Mouse (Mus musculus) forebrain, embryonic 13.5 days (tissue): ENCODE measurements around the gene Dennd1b. TPM values are rescaled to one million over a fixed set of nuclear protein-coding genes. Genes with fewer than 3 reads are reported as not detected.

Source experiments
- ATAC-seq: fragments of 200-750 bp; cut with Nextera tagmentation; 2 replicates; pipeline ENCODE4 v1.8.0; 2017
- H3K27ac ChIP-seq: fragments of 300-500 bp; sonication (generic); 2 replicates; pipeline ENCODE4 v1.5.1; 2015; ENCODE audit warnings: inconsistent platforms, mild to moderate bottlenecking, moderate library complexity
- H3K27me3 ChIP-seq: fragments of 300-500 bp; sonication (generic); 2 replicates; pipeline ENCODE4 v1.6.1; 2015; ENCODE audit warnings: mild to moderate bottlenecking, inconsistent platforms
- H3K36me3 ChIP-seq: fragments of 300-500 bp; sonication (generic); 2 replicates; pipeline ENCODE4 v1.6.1; 2015; ENCODE audit warnings: mild to moderate bottlenecking, inconsistent platforms; ENCODE audit not compliant: poor library complexity, severe bottlenecking
- H3K4me1 ChIP-seq: fragments of 300-500 bp; sonication (generic); 2 replicates; pipeline ENCODE4 v1.6.1; 2015; ENCODE audit warnings: inconsistent platforms
- H3K4me2 ChIP-seq: fragments of 300-500 bp; sonication (generic); 2 replicates; pipeline ENCODE4 v1.6.1; 2015; ENCODE audit warnings: inconsistent platforms, mild to moderate bottlenecking, moderate library complexity
- H3K4me3 ChIP-seq: fragments of 300-500 bp; sonication (generic); 2 replicates; pipeline ENCODE4 v1.5.1; 2015; ENCODE audit warnings: mild to moderate bottlenecking, inconsistent platforms
- H3K9ac ChIP-seq: fragments of 300-500 bp; sonication (generic); 2 replicates; pipeline ENCODE4 v1.6.1; 2015; ENCODE audit warnings: mild to moderate bottlenecking, inconsistent platforms
- H3K9me3 ChIP-seq: fragments of 300-500 bp; sonication (generic); replicated peaks from 2 replicates; pipeline ENCODE4 v1.6.1; 2016; ENCODE audit warnings: inconsistent platforms
- WGBS: fragments of 180-500 bp; shearing (Covaris S2); methylation state at CpG from one replicate; pipeline ENCODE4 v1.1.7; 2015; 5-methylcytosine and 5-hydroxymethylcytosine counted together
- polyA plus RNA-seq: library from polyadenylated mRNA; unstranded; fragments of >200 nt; fragmentation: Nextera tagmentation; extraction: Ambion mirVana; gene quantifications from 2 replicates; pipeline ENCODE4 v1.2.1, GENCODE M21; 2015

The Dennd1b gene
- polyA plus RNA-seq, 1 experiment from 2014 or later, result 10.4 TPM

- Histone ChIP-seq H3K27me3 (no peaks in the 10 kb centered on the region), H3K9me3 (no peaks in the 10 kb centered on the region), H3K4me2 (no peak overlapping the region), H3K36me3 (no peaks in the 10 kb centered on the region), H3K4me3 (no peak overlapping the region), H3K4me1 (peaks cover 8% of the 10 kb centered on the region), H3K27ac (no peak overlapping the region), H3K9ac (no peak overlapping the region)
- WGBS, result 94% methylated on average over 1 of the region's 1 CpGs
- no peak for ATAC-seq
Measured at GRCm38 (mm10) chr1:139036302-139036701, 73.1 kb downstream of the Dennd1b start.

DNA sequence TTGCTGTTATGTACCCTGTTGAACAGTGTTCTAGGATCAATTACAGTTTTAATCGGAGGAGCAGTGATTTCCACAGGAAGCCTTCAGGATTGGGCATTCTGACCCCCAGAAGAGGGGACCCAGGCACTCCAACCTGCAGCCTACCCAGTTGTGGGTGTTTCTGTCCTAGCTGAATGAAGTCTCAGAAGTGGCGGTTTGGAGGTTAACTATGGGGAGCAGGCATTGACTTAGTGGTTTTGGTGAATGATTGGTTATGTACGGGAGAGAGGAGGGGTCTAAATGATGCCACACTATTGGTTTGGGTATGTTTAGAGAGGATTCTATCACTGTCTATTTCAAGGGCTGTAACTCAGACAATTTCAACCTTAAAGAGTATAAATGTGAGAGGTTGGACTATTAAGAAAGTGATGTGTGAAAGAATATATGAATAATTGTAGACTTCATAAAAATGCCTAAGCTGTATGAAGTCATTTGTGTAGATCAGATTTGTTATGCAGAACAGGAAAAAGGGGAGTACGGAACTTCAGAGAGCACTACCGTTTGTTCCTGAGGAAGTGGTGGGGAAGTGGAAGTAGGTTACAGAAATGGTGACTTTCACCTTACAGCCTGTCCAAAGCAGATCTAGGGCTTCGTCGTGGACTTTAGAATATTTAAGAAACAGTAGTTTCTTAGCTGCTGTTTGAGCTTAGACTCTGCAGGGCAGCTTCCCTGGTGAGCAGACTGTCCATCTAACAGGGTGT, 73.7 kb downstream of the Dennd1b start:
- WGBS, result 57% methylated on average over 7 of the region's 7 CpGs
- Histone ChIP-seq H3K4me3 (no peak overlapping the region), H3K4me1 (peaks cover 8% of the 10 kb centered on the region), H3K27me3 (no peaks in the 10 kb centered on the region), H3K36me3 (no peaks in the 10 kb centered on the region), H3K9ac (no peak overlapping the region), H3K9me3 (no peaks in the 10 kb centered on the region), H3K27ac (no peak overlapping the region), H3K4me2 (no peak overlapping the region)
- ATAC-seq, result no peak

- H3K36me3 ChIP-seq, result no peaks in the 10 kb centered on the region
- no peaks in the 10 kb centered on the region for H3K27me3 ChIP-seq
- H3K4me2 ChIP-seq, result no peak overlapping the region
- peaks cover 8% of the 10 kb centered on the region for H3K4me1 ChIP-seq
- peak; percentile 83 for ATAC-seq
- no peaks in the 10 kb centered on the region for H3K9me3 ChIP-seq
- no peak overlapping the region for H3K4me3 ChIP-seq
- H3K9ac ChIP-seq, result no peak overlapping the region
- H3K27ac ChIP-seq, result peak overlapping the region; percentile 40; the same call in 1 of the 2 replicates
- 13% methylated on average over 4 of the region's 4 CpGs for WGBS
Measured at GRCm38 (mm10) chr1:139038074-139038473, 74.8 kb downstream of the Dennd1b start.

DNA sequence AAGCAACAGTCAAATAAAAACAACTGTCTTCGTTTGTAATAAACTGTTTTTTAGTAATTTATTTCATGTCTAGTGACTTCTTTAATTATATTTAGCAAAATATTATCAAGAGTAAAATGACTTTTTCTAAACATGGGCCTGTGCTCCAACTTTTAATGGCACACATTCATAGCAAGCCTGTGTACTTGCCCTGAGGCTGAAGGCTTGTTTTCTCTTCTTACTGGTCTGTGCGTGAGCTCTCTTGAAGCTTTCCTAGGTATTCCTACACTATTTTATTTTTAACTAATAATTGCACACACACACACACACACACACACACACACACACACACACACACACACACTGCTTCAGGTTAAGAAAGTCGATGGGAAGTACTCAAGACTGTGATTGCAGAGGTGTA, 75.4 kb downstream of the Dennd1b start:
- H3K27me3 ChIP-seq, result no peaks in the 10 kb centered on the region
- H3K9ac ChIP-seq, result no peak overlapping the region
- no peaks in the 10 kb centered on the region for H3K36me3 ChIP-seq
- no peaks in the 10 kb centered on the region for H3K9me3 ChIP-seq
- no peak overlapping the region for H3K4me2 ChIP-seq
- H3K4me3 ChIP-seq, result no peak overlapping the region
- 52% methylated on average over 3 of the region's 3 CpGs for WGBS
- peaks cover 8% of the 10 kb centered on the region for H3K4me1 ChIP-seq
- no peak for ATAC-seq
- no peak overlapping the region for H3K27ac ChIP-seq

- Histone ChIP-seq H3K27me3 (no peaks in the 10 kb centered on the region), H3K4me1 (peaks cover 8% of the 10 kb centered on the region), H3K4me2 (no peak overlapping the region), H3K9ac (no peak overlapping the region), H3K36me3 (no peaks in the 10 kb centered on the region), H3K27ac (peak overlapping the region; percentile 25; the same call in 1 of the 2 replicates), H3K4me3 (no peak overlapping the region), H3K9me3 (no peaks in the 10 kb centered on the region)
- peak; percentile 81 for ATAC-seq
- 31% methylated on average over 7 of the region's 7 CpGs for WGBS
Measured at GRCm38 (mm10) chr1:139039529-139040230, 76.4 kb downstream of the Dennd1b start.

- 58% methylated on average over 6 of the region's 6 CpGs for WGBS
- H3K4me1 ChIP-seq, result peaks cover 11% of the 10 kb centered on the region
- no peaks in the 10 kb centered on the region for H3K9me3 ChIP-seq
- H3K36me3 ChIP-seq, result no peaks in the 10 kb centered on the region
- no peak overlapping the region for H3K4me3 ChIP-seq
- no peak overlapping the region for H3K4me2 ChIP-seq
- no peak for ATAC-seq
- H3K9ac ChIP-seq, result no peak overlapping the region
- H3K27ac ChIP-seq, result no peak overlapping the region
- H3K27me3 ChIP-seq, result no peaks in the 10 kb centered on the region
Measured at GRCm38 (mm10) chr1:139049075-139049474, 85.8 kb downstream of the Dennd1b start.

DNA sequence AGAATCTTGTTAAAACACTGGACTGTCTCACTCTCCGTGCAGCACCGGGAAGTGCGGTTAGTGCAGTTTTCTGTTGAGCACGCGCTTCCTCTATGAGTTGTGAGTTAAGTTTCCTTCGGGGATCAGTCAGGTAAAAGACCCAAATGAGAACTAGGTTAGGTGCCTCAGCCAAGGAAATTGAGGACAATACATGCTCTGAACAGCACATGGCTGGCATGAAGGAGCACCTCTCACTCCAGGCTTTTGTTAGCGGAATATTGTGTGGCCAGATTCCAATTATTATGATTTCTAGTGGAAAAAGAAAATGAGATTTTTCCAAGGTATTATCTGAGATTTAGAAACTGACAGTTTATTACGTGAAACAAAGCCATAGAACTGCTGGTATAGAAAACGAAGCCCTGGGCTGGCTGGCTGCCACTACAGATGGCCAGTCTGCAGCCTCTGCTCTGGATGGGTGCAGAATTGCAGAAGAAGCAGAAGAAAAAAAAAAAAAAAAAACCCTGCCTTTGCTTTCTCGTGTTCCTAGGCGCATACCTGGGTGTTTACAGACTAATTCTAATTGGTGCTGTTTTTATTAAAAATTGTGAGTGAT, 86.7 kb downstream of the Dennd1b start:
- peak; percentile 70; the same call in 1 of the 2 replicates for ATAC-seq
- Histone ChIP-seq H3K4me1 (peaks cover 11% of the 10 kb centered on the region), H3K4me2 (0 out of 2 replicates have a peak overlapping the region, but pooled peaks have one; percentile 18), H3K4me3 (no peak overlapping the region), H3K9ac (0 out of 2 replicates have a peak overlapping the region, but pooled peaks have one; percentile 27), H3K36me3 (no peaks in the 10 kb centered on the region; the same call in 1 of the 2 replicates), H3K27ac (no peak overlapping the region; the same call in 1 of the 2 replicates), H3K9me3 (no peaks in the 10 kb centered on the region), H3K27me3 (no peaks in the 10 kb centered on the region)
- WGBS, result 63% methylated on average over 11 of the region's 11 CpGs

DNA sequence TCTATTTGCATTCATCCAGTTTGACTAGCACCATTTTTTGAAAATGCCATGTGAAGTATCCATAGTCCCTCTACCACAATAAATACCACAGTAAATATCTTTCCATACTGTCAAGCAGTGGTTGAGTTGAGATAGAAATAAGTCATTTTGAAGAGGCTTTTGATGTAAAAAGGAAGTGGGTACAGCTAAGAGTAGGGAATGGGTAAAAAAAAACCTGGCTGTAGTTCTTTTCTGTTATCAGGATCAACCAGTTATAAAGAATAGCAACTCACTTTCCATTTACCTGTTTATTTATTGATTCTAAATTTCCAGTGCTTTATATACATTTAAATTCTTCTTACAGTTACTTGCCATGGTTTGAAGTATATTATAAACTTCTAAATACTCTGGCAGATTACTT, 89.8 kb downstream of the Dennd1b start:
- no peaks in the 10 kb centered on the region for H3K9me3 ChIP-seq
- H3K9ac ChIP-seq, result no peak overlapping the region
- H3K4me2 ChIP-seq, result no peak overlapping the region
- no peak for ATAC-seq
- no peaks in the 10 kb centered on the region for H3K27me3 ChIP-seq
- H3K4me3 ChIP-seq, result no peak overlapping the region
- H3K36me3 ChIP-seq, result peaks cover 2% of the 10 kb centered on the region; the same call in 1 of the 2 replicates
- H3K4me1 ChIP-seq, result peaks cover 11% of the 10 kb centered on the region
- H3K27ac ChIP-seq, result no peak overlapping the region

- no peak overlapping the region for H3K9ac ChIP-seq
- 93% methylated on average over 5 of the region's 5 CpGs for WGBS
- H3K4me1 ChIP-seq, result no peaks in the 10 kb centered on the region
- no peak overlapping the region for H3K27ac ChIP-seq
- peaks cover 2% of the 10 kb centered on the region; the same call in 1 of the 2 replicates for H3K36me3 ChIP-seq
- no peaks in the 10 kb centered on the region; the same call in 1 of the 2 replicates for H3K9me3 ChIP-seq
- no peak overlapping the region for H3K4me3 ChIP-seq
- no peaks in the 10 kb centered on the region for H3K27me3 ChIP-seq
- H3K4me2 ChIP-seq, result no peak overlapping the region
- ATAC-seq, result no peak
Measured at GRCm38 (mm10) chr1:139060301-139060700, 97.1 kb downstream of the Dennd1b start.

DNA sequence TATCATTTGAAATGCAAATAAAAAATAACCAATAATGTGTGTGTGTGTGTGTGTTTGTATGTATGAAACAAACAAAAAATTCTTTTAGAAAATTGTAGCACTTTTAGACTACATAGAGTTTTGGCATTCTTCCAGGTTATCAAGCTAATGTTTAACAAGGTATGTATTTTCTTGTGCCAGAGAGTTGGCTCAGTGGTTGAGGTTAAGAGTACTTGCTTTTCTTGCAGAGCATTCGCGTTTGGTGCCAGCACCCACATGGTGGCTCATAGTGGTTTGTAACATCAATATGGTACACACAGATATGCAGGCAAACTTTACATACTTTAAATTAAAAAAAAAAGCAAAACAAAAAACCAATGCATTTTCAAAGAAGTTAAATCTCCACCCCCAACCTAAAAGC, 101.5 kb downstream of the Dennd1b start:
- ATAC-seq, result no peak
- H3K36me3 ChIP-seq, result no peaks in the 10 kb centered on the region
- no peaks in the 10 kb centered on the region for H3K27me3 ChIP-seq
- H3K4me1 ChIP-seq, result peaks cover 5% of the 10 kb centered on the region; the same call in 1 of the 2 replicates
- 92% methylated on average over 2 of the region's 2 CpGs for WGBS
- H3K4me2 ChIP-seq, result no peak overlapping the region
- no peak overlapping the region for H3K27ac ChIP-seq
- no peak overlapping the region for H3K4me3 ChIP-seq
- H3K9ac ChIP-seq, result no peak overlapping the region
- no peaks in the 10 kb centered on the region for H3K9me3 ChIP-seq

DNA sequence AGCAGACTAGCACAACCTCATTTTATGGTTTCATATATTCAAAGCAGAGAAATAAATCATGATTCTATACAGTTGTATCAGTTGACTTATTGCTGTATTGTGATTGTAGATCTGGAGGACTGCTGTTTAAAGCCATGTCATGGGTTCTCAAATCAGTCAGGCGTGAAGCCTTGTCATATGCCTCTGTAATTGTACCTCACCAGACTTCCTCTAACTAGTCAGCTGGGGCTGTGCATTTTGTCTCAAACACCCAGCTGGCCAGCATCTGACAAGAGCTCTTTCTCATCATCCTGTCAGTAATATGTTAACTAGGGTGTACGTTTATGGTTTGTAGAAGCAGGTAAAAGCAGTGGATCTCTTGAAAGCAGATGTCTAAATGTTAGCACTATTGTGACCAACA, 104.0 kb downstream of the Dennd1b start:
- ATAC-seq, result no peak

GRCm38 (mm10) chr1:139071015-139071414, 107.8 kb downstream of the Dennd1b start:
- Histone ChIP-seq H3K9me3 (no peaks in the 10 kb centered on the region), H3K9ac (no peak overlapping the region), H3K4me1 (peaks cover 5% of the 10 kb centered on the region; the same call in 1 of the 2 replicates), H3K27ac (no peak overlapping the region), H3K4me2 (no peak overlapping the region), H3K27me3 (no peaks in the 10 kb centered on the region), H3K4me3 (no peak overlapping the region), H3K36me3 (peaks cover 4% of the 10 kb centered on the region; the same call in 1 of the 2 replicates)
- WGBS, result 77% methylated on average over 2 of the region's 2 CpGs
- no peak for ATAC-seq

More for the DNA sequence above, 104.0 kb downstream of the Dennd1b start:
- no peaks in the 10 kb centered on the region for H3K27me3 ChIP-seq
- no peak overlapping the region for H3K9ac ChIP-seq
- H3K4me3 ChIP-seq, result no peak overlapping the region
- peaks cover 5% of the 10 kb centered on the region; the same call in 1 of the 2 replicates for H3K4me1 ChIP-seq
- H3K9me3 ChIP-seq, result no peaks in the 10 kb centered on the region
- H3K4me2 ChIP-seq, result no peak overlapping the region
- WGBS, result 71% methylated on average over 2 of the region's 2 CpGs
- no peak overlapping the region for H3K27ac ChIP-seq
- H3K36me3 ChIP-seq, result no peaks in the 10 kb centered on the region
